Mouse (Mus musculus): ENCODE measurements at regions not wholly inside any gene's neighbourhood (a gene's known extent, or its start where the extent isn't known, plus 50 kb on each side); places are given as distances from the start of the nearest gene placed in this dataset.

DNA sequence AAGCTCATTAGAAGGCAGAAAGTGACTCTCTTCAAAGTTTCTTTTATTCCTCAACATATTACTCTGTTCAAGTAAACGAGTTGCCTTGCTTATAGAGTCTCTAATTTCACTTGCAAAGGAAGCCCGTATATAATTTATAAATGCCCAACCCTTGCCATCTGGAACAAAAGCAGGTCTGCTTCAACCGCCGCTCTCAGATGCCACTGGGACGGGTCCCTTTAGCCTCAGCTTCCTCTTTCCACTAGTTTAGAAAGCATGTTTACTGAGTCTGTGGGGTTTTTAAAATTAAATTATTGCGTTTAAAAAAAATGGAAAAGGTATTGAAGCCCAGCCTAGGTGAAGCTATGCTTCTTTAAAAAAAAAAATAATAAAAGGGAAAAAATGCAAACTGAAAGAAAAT, 111.4 kb upstream of the Bmper start:
- Histone ChIP-seq H3K27me3 (ENCODE audit: insufficient read depth, low read length) (no peaks in the 10 kb centered on the region), H3K27ac (ENCODE audit: low read depth, low read length) (no peak overlapping the region), H3K36me3 (ENCODE audit: insufficient read depth, low read length) (no peaks in the 10 kb centered on the region), H3K4me1 (ENCODE audit: insufficient read depth, low read length) (no peaks in the 10 kb centered on the region), H3K4me3 (ENCODE audit: low read depth, low read length) (no peak overlapping the region), H3K9ac (replicated peaks; ENCODE audit: low read length, poor library complexity, severe bottlenecking) (no peak overlapping the region), H3K9me3 (ENCODE audit: low read length) (no peaks in the 10 kb centered on the region), H3K4me2 (ENCODE audit: low read depth, low read length, poor library complexity, severe bottlenecking) (no peak overlapping the region)
- DNase-seq (ENCODE audit: low spot score), result no peak
- no peak for ATAC-seq (ENCODE audit: low FRiP score)
- no peak for TF ChIP-seq CTCF (IDR thresholded peaks at IDR 0.05)
- 69% methylated on average over 6 of the region's 6 CpGs for WGBS

- TF ChIP-seq CTCF (IDR thresholded peaks at IDR 0.05), result no peak
Observed at GRCm38 (mm10) chr9:23115026-23115425, 107.8 kb upstream of the Bmper start.

DNA sequence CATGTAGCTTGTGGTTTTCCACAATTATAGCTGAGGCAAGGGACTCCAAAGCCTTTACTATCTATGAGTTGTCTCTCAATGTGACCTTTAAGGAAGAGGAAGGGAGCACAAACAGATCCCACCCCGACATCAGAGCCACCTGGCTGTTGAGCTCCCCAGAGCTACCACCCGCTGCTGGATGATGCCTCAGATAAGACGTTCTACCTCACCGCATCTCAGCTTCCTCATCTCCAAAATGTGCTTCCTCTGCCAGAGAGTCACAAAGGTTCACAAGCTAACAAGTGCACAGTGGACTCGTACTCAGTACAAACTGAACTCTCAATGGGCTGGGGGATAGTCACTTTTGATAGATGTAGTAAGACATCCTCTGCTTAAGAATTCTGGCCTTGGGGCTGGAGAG, 107.3 kb upstream of the Bmper start:
- ATAC-seq (ENCODE audit: low FRiP score), result no peak
- WGBS, result 82% methylated on average over 5 of the region's 5 CpGs

More at GRCm38 (mm10) chr9:23115026-23115425, 107.8 kb upstream of the Bmper start:
- no peaks in the 10 kb centered on the region for H3K36me3 ChIP-seq (ENCODE audit: insufficient read depth, low read length)
- no peak overlapping the region for H3K4me3 ChIP-seq (ENCODE audit: low read depth, low read length)
- no peaks in the 10 kb centered on the region for H3K4me1 ChIP-seq (ENCODE audit: insufficient read depth, low read length)
- H3K9me3 ChIP-seq (ENCODE audit: low read length), result no peaks in the 10 kb centered on the region
- H3K9ac ChIP-seq (replicated peaks; ENCODE audit: low read length, poor library complexity, severe bottlenecking), result no peak overlapping the region
- H3K4me2 ChIP-seq (ENCODE audit: low read depth, low read length, poor library complexity, severe bottlenecking), result no peak overlapping the region
- no peaks in the 10 kb centered on the region for H3K27me3 ChIP-seq (ENCODE audit: insufficient read depth, low read length)
- WGBS, result 85% methylated on average over 5 of the region's 5 CpGs
- DNase-seq (ENCODE audit: low spot score), result no peak
- ATAC-seq (ENCODE audit: low FRiP score), result no peak
- H3K27ac ChIP-seq (ENCODE audit: low read depth, low read length), result no peak overlapping the region

DNA sequence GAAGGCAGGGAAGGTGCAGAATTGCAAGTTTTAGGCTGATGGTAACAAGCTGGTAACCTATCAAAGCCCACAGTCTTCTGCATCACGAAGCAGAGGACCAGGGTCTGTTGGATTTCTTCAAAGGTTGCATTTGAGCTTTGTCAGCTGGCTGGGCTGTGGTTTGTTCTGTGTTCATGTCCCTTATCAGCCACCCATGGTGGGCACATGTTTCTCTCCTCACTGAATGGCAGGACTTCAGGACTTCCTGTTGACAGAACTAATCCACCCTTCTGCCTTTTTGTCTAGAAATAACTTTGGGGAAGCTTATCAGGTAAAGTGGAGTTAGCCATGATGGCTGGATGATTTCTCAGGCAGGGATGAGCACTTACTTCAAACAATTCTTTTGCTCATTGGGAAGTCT, 106.6 kb upstream of the Bmper start:
- WGBS, result 69% methylated on average over 1 of the region's 1 CpGs
- no peak overlapping the region for H3K9ac ChIP-seq (replicated peaks; ENCODE audit: low read length, poor library complexity, severe bottlenecking)
- ATAC-seq (ENCODE audit: low FRiP score) (no peak), DNase-seq (ENCODE audit: low spot score) (no peak)
- no peak for TF ChIP-seq CTCF (IDR thresholded peaks at IDR 0.05)
- H3K4me1 ChIP-seq (ENCODE audit: insufficient read depth, low read length), result no peaks in the 10 kb centered on the region
- no peaks in the 10 kb centered on the region for H3K36me3 ChIP-seq (ENCODE audit: insufficient read depth, low read length)
- H3K9me3 ChIP-seq (ENCODE audit: low read length), result no peaks in the 10 kb centered on the region
- H3K4me2 ChIP-seq (ENCODE audit: low read depth, low read length, poor library complexity, severe bottlenecking), result no peak overlapping the region
- H3K27me3 ChIP-seq (ENCODE audit: insufficient read depth, low read length), result no peaks in the 10 kb centered on the region
- no peak overlapping the region for H3K27ac ChIP-seq (ENCODE audit: low read depth, low read length)
- no peak overlapping the region for H3K4me3 ChIP-seq (ENCODE audit: low read depth, low read length)

More for the DNA sequence above, 107.3 kb upstream of the Bmper start:
- DNase-seq (ENCODE audit: low spot score), result no peak
- Histone ChIP-seq H3K4me3 (ENCODE audit: low read depth, low read length) (no peak overlapping the region), H3K9me3 (ENCODE audit: low read length) (no peaks in the 10 kb centered on the region), H3K27me3 (ENCODE audit: insufficient read depth, low read length) (no peaks in the 10 kb centered on the region), H3K4me1 (ENCODE audit: insufficient read depth, low read length) (no peaks in the 10 kb centered on the region), H3K36me3 (ENCODE audit: insufficient read depth, low read length) (no peaks in the 10 kb centered on the region), H3K9ac (replicated peaks; ENCODE audit: low read length, poor library complexity, severe bottlenecking) (no peak overlapping the region), H3K27ac (ENCODE audit: low read depth, low read length) (no peak overlapping the region), H3K4me2 (ENCODE audit: low read depth, low read length, poor library complexity, severe bottlenecking) (no peak overlapping the region)
- TF ChIP-seq CTCF (IDR thresholded peaks at IDR 0.05), result no peak

DNA sequence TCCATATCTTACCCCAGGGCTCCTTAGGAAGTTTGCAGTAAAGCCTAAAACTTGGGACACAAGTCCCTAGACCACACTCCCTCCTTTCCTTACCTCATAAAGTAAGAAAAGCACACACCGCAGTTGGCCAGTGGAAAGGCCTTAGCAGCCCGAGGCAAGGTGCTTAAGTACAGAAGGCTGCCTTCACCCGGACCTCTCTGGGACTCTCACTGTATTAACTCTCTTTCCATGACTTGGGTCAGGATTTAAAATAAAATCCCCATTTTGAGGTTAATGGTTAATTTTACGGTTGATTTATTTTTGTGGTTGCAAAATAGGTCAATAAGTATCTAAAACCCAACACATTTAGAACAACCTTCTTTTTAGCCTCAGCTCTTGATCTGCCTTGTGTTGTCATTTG, 103.1 kb upstream of the Bmper start:
- no peaks in the 10 kb centered on the region for H3K27me3 ChIP-seq (ENCODE audit: insufficient read depth, low read length)
- no peak for DNase-seq (ENCODE audit: low spot score)
- H3K4me1 ChIP-seq (ENCODE audit: insufficient read depth, low read length), result no peaks in the 10 kb centered on the region
- no peak for TF ChIP-seq CTCF (IDR thresholded peaks at IDR 0.05)
- no peak overlapping the region for H3K4me2 ChIP-seq (ENCODE audit: low read depth, low read length, poor library complexity, severe bottlenecking)
- ATAC-seq (ENCODE audit: low FRiP score), result no peak
- no peaks in the 10 kb centered on the region for H3K9me3 ChIP-seq (ENCODE audit: low read length)
- H3K9ac ChIP-seq (replicated peaks; ENCODE audit: low read length, poor library complexity, severe bottlenecking), result no peak overlapping the region
- no peaks in the 10 kb centered on the region for H3K36me3 ChIP-seq (ENCODE audit: insufficient read depth, low read length)
- H3K27ac ChIP-seq (ENCODE audit: low read depth, low read length), result no peak overlapping the region
- 75% methylated on average over 4 of the region's 4 CpGs for WGBS
- H3K4me3 ChIP-seq (ENCODE audit: low read depth, low read length), result no peak overlapping the region

GRCm38 (mm10) chr9:23120814-23121213, 102.1 kb upstream of the Bmper start:
- H3K4me2 ChIP-seq (ENCODE audit: low read depth, low read length, poor library complexity, severe bottlenecking), result no peak overlapping the region

More at GRCm38 (mm10) chr9:23120814-23121213, 102.1 kb upstream of the Bmper start:
- Histone ChIP-seq H3K9me3 (ENCODE audit: low read length) (no peaks in the 10 kb centered on the region), H3K27ac (ENCODE audit: low read depth, low read length) (no peak overlapping the region), H3K9ac (replicated peaks; ENCODE audit: low read length, poor library complexity, severe bottlenecking) (no peak overlapping the region), H3K27me3 (ENCODE audit: insufficient read depth, low read length) (no peaks in the 10 kb centered on the region), H3K4me1 (ENCODE audit: insufficient read depth, low read length) (no peaks in the 10 kb centered on the region; the same call in 1 of the 2 replicates), H3K36me3 (ENCODE audit: insufficient read depth, low read length) (no peaks in the 10 kb centered on the region), H3K4me3 (ENCODE audit: low read depth, low read length) (no peak overlapping the region)
- 95% methylated on average over 2 of the region's 2 CpGs for whole genome bisulfite sequencing
- DNase-seq (ENCODE audit: low spot score) (no peak), ATAC-seq (ENCODE audit: low FRiP score) (no peak)
- no peak for TF ChIP-seq CTCF (IDR thresholded peaks at IDR 0.05)

Measured in midbrain, postnatal 0 days (tissue).